11 mouse cellular contexts compared by ENCODE assay signal in genomic region chr19:9106096-9106495, GRCm38 (mm10). TPM values are rescaled to one million over a fixed set of nuclear protein-coding genes. Genes with fewer than 3 reads are reported as not detected.
DNase-seq lines count a peak whose midpoint lies in the region; ATAC-seq and TF ChIP-seq lines count a peak whose summit lies in the region.
"Had no signal": no experiment of that assay in that cellular context is flagged by ENCODE, and none has a peak within 500 bp of the region (broad histone marks: within the 10 kb centered on the region; RNA-seq: fewer than 3 reads in every experiment).

No protein-coding gene starts in this region.

- peak; percentile 54 for DNase-seq in gastrocnemius, adult 18-20 months (ENCODE audit: low spot score)
- DNase-seq in gastrocnemius, postnatal 10 days: no peak
- peak; percentile 92 for DNase-seq in 3T3-L1 (ENCODE audit: low read depth, low spot score)
- peak; percentile 39 for DNase-seq in gastrocnemius, postnatal 14 days
- no peak for DNase-seq in spleen, adult 18-20 months
- no peak for DNase-seq in frontal cortex, postnatal 14 days (ENCODE audit: low spot score in 2 of 2)
- no peak for DNase-seq in layer of hippocampus, adult 11-12 months (ENCODE audit: low spot score)
- DNase-seq: adrenal gland, postnatal 36 days; kidney, adult 2 months; right cerebral cortex, adult 18-20 months had no signal

- H3K27me3 ChIP-seq in intestine, postnatal 0 days (replicated peaks; ENCODE audit: control insufficient read depth, insufficient read depth, low read length): no peaks in the 10 kb centered on the region

- no peak overlapping the region for H3K9ac ChIP-seq in intestine, postnatal 0 days (ENCODE audit: low read depth, low read length)

- ATAC-seq in intestine, postnatal 0 days: peak; percentile 45

- H3K4me1 ChIP-seq in intestine, postnatal 0 days (replicated peaks; ENCODE audit: control insufficient read depth, insufficient read depth, low read length): peaks cover 9% of the 10 kb centered on the region

- no peak overlapping the region for H3K4me2 ChIP-seq in intestine, postnatal 0 days (replicated peaks; ENCODE audit: low read depth)

- no peaks in the 10 kb centered on the region for H3K9me3 ChIP-seq in intestine, postnatal 0 days (ENCODE audit: control insufficient read depth)

- WGBS in intestine, postnatal 0 days: 40% methylated on average over 5 of the region's 5 CpGs

- H3K4me3 ChIP-seq in intestine, postnatal 0 days (ENCODE audit: low read depth, low read length): no peak overlapping the region

- no peak for TF ChIP-seq CTCF in intestine, postnatal 0 days (IDR thresholded peaks at IDR 0.05; ENCODE audit: low read depth)

- H3K36me3 ChIP-seq in intestine, postnatal 0 days (ENCODE audit: control insufficient read depth, insufficient read depth): no peaks in the 10 kb centered on the region

- peak overlapping the region; percentile 50; the same call in 1 of the 2 replicates for H3K27ac ChIP-seq in intestine, postnatal 0 days (ENCODE audit: low read depth, low read length)

- intact Hi-C loops in gastrocnemius, postnatal 14 days (cut with DNase I; ENCODE audit: low total_unique reads): loop anchor here (5.0 kb wide), 1 partner anchor 259 kb away; no protein-coding TSS in a partner anchor

RNA-seq across cellular contexts. Expression of gene Scgb1a1, which starts 18.3 kb away (rescaled TPM):
- total RNA-seq in gastrocnemius, adult 18-20 months (2021): not detected
- total RNA-seq in gastrocnemius, postnatal 10 days (2021): under 1 TPM in 1 of 2 experiments, not detected in 1; 0.63 TPM
- total RNA-seq in gastrocnemius, postnatal 14 days (2021): not detected
- not detected in 2 replicates for polyA plus RNA-seq in intestine, postnatal 0 days (2015; fragmentation: Nextera tagmentation; extraction: Ambion mirVana)
- total RNA-seq: adrenal gland, postnatal 36 days had no signal

RNA-seq across cellular contexts. Expression of gene Asrgl1, which starts 29.3 kb away (rescaled TPM):
- 10 to 100 TPM; 44.3 to 47.3 TPM for total RNA-seq in gastrocnemius, adult 18-20 months (2021)
- 10 to 100 TPM; 11.1 to 14.2 TPM for total RNA-seq in gastrocnemius, postnatal 10 days (2021)
- 10 to 100 TPM; 15.6 to 18.5 TPM for total RNA-seq in gastrocnemius, postnatal 14 days (2021)
- 2.5 and 3.2 TPM in 2 replicates for polyA plus RNA-seq in intestine, postnatal 0 days (2015; fragmentation: Nextera tagmentation; extraction: Ambion mirVana)

Comparison
In these comparisons a context has a peak if more than half of its experiments do, and no peak if none do; other contexts are left out.
1. DNase-seq: peak in gastrocnemius, adult 18-20 months (single experiment), 3T3-L1 (single experiment) and gastrocnemius, postnatal 14 days (single experiment); none in gastrocnemius, postnatal 10 days (single experiment), spleen, adult 18-20 months (0 of 2), frontal cortex, postnatal 14 days (0 of 2) and layer of hippocampus, adult 11-12 months (single experiment).